Mouse (Mus musculus): ENCODE data around the gene Fpr-rs4.
"Not testable (repeated sequence)": the region's sequence is repeated elsewhere in the genome, so short reads cannot be mapped to it uniquely, and the experiment has no call there.

The Fpr-rs4 gene

DNA sequence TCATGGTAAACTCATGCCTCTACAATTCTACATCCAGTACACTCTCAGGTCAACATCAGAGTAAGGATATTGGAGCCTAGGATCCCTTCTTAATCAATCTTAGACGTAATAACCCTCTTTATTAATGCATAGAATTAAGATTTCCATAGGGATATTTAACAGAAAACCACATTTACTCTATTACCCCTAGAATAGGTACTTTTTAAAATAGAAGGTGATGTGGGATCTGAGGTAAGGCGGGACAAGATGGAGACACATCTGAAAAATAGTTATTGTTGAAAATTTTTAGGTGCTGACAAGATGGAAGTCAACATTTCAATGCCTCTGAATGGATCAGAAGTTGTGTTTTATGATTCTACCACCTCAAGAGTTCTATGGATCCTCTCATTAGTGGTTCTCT, at the start of gene Fpr-rs4:
Gene Fpr-rs4, plus strand, starts transcription at position 301 of the 400 bp plus-strand sequence.
- no peak for DNase-seq (ENCODE audit: low read depth, low spot score)

- DNase-seq (ENCODE audit: low read depth, low spot score): peak; percentile 1
Observed at GRCm38 (mm10) chr17:17973443-17973842, 48.1 kb upstream of the Fpr-rs4 start.

GRCm38 (mm10) chr17:17981232-17981631, 40.3 kb upstream of the Fpr-rs4 start:
- DNase-seq (ENCODE audit: low read depth, low spot score): not testable (repeated sequence)

DNA sequence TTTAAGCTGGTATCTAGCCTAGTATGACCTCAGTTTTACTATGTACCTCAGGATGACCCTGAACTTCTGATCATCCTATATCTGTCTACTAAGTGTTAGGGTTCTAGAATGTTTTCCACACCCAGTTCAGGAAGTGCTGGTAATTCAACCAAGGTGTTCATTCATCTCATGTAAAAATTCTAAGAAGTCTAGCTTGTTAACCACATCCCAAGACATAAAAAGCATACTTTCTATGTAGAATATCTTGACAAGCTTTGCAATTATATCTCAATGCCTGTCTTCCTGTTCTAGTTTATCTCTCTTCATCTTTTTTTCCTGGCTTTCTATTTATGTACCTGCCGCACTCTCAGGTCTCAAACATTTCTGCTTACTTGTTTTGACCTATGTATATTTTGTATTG, 16.8 kb upstream of the Fpr-rs4 start:
- no peak for DNase-seq (ENCODE audit: low read depth, low spot score)

DNA sequence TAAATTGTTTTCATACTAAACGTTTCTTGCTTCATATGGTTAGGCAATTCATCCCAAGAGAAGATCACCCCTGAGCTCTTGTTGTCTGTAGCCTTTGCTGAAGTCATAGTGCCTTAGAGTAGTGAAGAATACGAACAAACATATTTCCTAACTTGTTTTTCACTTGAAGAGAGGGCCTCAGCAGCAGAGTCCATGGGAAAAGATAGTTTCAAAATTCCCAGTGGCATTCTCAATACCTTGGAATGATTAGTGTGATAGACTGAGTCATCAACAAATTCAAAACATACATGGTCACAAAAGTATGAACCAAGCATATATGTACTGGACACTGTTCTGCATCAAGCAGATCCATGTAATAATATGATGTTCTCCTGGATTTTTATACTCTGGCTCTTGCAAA, 27.6 kb downstream of the Fpr-rs4 start, which contains the start of gene Vmn2r124:
Gene Vmn2r124, plus strand, starts transcription at position 301 of the 400 bp plus-strand sequence.
- DNase-seq (ENCODE audit: low read depth, low spot score): no peak
